Mouse (Mus musculus) kidney, embryonic 16.5 days (tissue): ENCODE data around the gene Dlg3. TPM values are rescaled to one million over a fixed set of nuclear protein-coding genes. Genes with fewer than 3 reads are reported as not detected.

Experiments used
- ATAC-seq: fragments of 200-750 bp; cut with Nextera tagmentation; 2 replicates; pipeline ENCODE4 v1.8.0; 2017; ENCODE audit warnings: moderate TSS enrichment; ENCODE audit not compliant: low FRiP score, low TSS enrichment
- H3K27ac ChIP-seq: fragments of 300-500 bp; sonication (generic); 2 replicates; pipeline ENCODE4 v1.5.1; 2014; ENCODE audit warnings: low read length
- H3K27me3 ChIP-seq: fragments of 300-500 bp; sonication (generic); 2 replicates; pipeline ENCODE4 v1.6.1; 2014; ENCODE audit warnings: low read length, control low read depth, mixed read lengths; ENCODE audit not compliant: insufficient read depth
- H3K36me3 ChIP-seq: fragments of 300-500 bp; sonication (generic); 2 replicates; pipeline ENCODE4 v1.6.1; 2014; ENCODE audit warnings: low read length, control low read depth, mixed read lengths; ENCODE audit not compliant: insufficient read depth
- H3K4me1 ChIP-seq: fragments of 300-500 bp; sonication (generic); 2 replicates; pipeline ENCODE4 v1.6.1; 2014; ENCODE audit warnings: low read length, control low read depth, mixed read lengths; ENCODE audit not compliant: insufficient read depth
- H3K4me2 ChIP-seq: fragments of 300-500 bp; sonication (generic); replicated peaks from 2 replicates; pipeline ENCODE4 v1.6.1; 2014; ENCODE audit warnings: low read depth, low read length
- H3K4me3 ChIP-seq: fragments of 300-500 bp; sonication (generic); 2 replicates; pipeline ENCODE4 v1.5.1; 2014; ENCODE audit warnings: mild to moderate bottlenecking, low read length
- H3K9ac ChIP-seq: fragments of 300-500 bp; sonication (generic); replicated peaks from 2 replicates; pipeline ENCODE4 v1.6.1; 2014; ENCODE audit warnings: low read length
- H3K9me3 ChIP-seq: fragments of 300-500 bp; sonication (generic); 2 replicates; pipeline ENCODE4 v1.6.1; 2016; ENCODE audit warnings: low read length, control low read depth
- WGBS: fragments of 180-500 bp; shearing (Covaris S2); extraction: QIAGEN DNeasy Blood & Tissue Kit; methylation state at CpG from one replicate; pipeline ENCODE4 v1.1.7; 2014; 5-methylcytosine and 5-hydroxymethylcytosine counted together
- polyA plus RNA-seq: library from polyadenylated mRNA; unstranded; fragments of >200 nt; fragmentation: Nextera tagmentation; extraction: Ambion mirVana; gene quantifications from 2 replicates; pipeline ENCODE4 v1.2.1, GENCODE M21; 2015

Dlg3 gene
- polyA plus RNA-seq, 1 experiment from 2014 or later, result 6.7 TPM

GRCm38 (mm10) chrX:100789322-100789721 is 21.8 kb downstream of the Dlg3 start:
- Histone ChIP-seq H3K27ac (no peak overlapping the region), H3K27me3 (peaks cover 5% of the 10 kb centered on the region; the same call in 1 of the 2 replicates), H3K4me2 (no peak overlapping the region), H3K9me3 (no peaks in the 10 kb centered on the region), H3K36me3 (no peaks in the 10 kb centered on the region), H3K4me3 (no peak overlapping the region), H3K4me1 (no peaks in the 10 kb centered on the region), H3K9ac (no peak overlapping the region)
- 78% methylated on average over 4 of the region's 4 CpGs for WGBS
- no peak for ATAC-seq

- no peak overlapping the region for H3K4me3 ChIP-seq
- H3K4me2 ChIP-seq, result no peak overlapping the region
- no peak overlapping the region for H3K27ac ChIP-seq
- peaks cover 5% of the 10 kb centered on the region; the same call in 1 of the 2 replicates for H3K27me3 ChIP-seq
- no peak overlapping the region for H3K9ac ChIP-seq
- 67% methylated on average over 6 of the region's 6 CpGs for WGBS
- 0 out of 2 replicates have a peak, but pooled peaks cover 4% of the 10 kb centered on the region for H3K36me3 ChIP-seq
- no peaks in the 10 kb centered on the region for H3K9me3 ChIP-seq
- H3K4me1 ChIP-seq, result peaks cover 5% of the 10 kb centered on the region; the same call in 1 of the 2 replicates
- no peak for ATAC-seq
These were observed 28.7 kb downstream of the Dlg3 start for GRCm38 (mm10) chrX:100796041-100796740.

GRCm38 (mm10) chrX:100796741-100797090 is 29.2 kb downstream of the Dlg3 start:
- Histone ChIP-seq H3K9me3 (no peaks in the 10 kb centered on the region), H3K27me3 (peaks cover 8% of the 10 kb centered on the region; the same call in 1 of the 2 replicates), H3K27ac (no peak overlapping the region), H3K4me2 (no peak overlapping the region), H3K4me1 (peaks cover 5% of the 10 kb centered on the region; the same call in 1 of the 2 replicates), H3K36me3 (0 out of 2 replicates have a peak, but pooled peaks cover 4% of the 10 kb centered on the region), H3K9ac (no peak overlapping the region), H3K4me3 (no peak overlapping the region)
- ATAC-seq, result no peak
- WGBS, result 69% methylated on average over 3 of the region's 3 CpGs

- 0 out of 2 replicates have a peak, but pooled peaks cover 4% of the 10 kb centered on the region for H3K36me3 ChIP-seq
- peaks cover 5% of the 10 kb centered on the region; the same call in 1 of the 2 replicates for H3K4me1 ChIP-seq
- no peak overlapping the region for H3K9ac ChIP-seq
- ATAC-seq, result no peak
- H3K9me3 ChIP-seq, result no peaks in the 10 kb centered on the region
- no peak overlapping the region for H3K4me2 ChIP-seq
- H3K4me3 ChIP-seq, result no peak overlapping the region
- H3K27me3 ChIP-seq, result peaks cover 8% of the 10 kb centered on the region; the same call in 1 of the 2 replicates
- WGBS, result 66% methylated on average over 4 of the region's 4 CpGs
- no peak overlapping the region for H3K27ac ChIP-seq
These were observed 29.8 kb downstream of the Dlg3 start for GRCm38 (mm10) chrX:100797370-100797769.

GRCm38 (mm10) chrX:100797851-100798527 is 30.5 kb downstream of the Dlg3 start:
- no peak overlapping the region for H3K4me2 ChIP-seq
- no peak overlapping the region for H3K27ac ChIP-seq
- peaks cover 8% of the 10 kb centered on the region; the same call in 1 of the 2 replicates for H3K27me3 ChIP-seq
- no peak overlapping the region for H3K4me3 ChIP-seq
- no peak overlapping the region for H3K9ac ChIP-seq
- no peak for ATAC-seq
- H3K4me1 ChIP-seq, result peaks cover 5% of the 10 kb centered on the region; the same call in 1 of the 2 replicates
- WGBS, result 70% methylated on average over 7 of the region's 7 CpGs
- 0 out of 2 replicates have a peak, but pooled peaks cover 4% of the 10 kb centered on the region for H3K36me3 ChIP-seq
- H3K9me3 ChIP-seq, result no peaks in the 10 kb centered on the region

GRCm38 (mm10) chrX:100800643-100801042 is 33.1 kb downstream of the Dlg3 start:
- H3K4me3 ChIP-seq, result no peak overlapping the region
- no peaks in the 10 kb centered on the region for H3K4me1 ChIP-seq
- H3K9ac ChIP-seq, result no peak overlapping the region
- WGBS, result 43% methylated on average over 2 of the region's 2 CpGs
- no peak overlapping the region for H3K4me2 ChIP-seq
- 0 out of 2 replicates have a peak, but pooled peaks cover 4% of the 10 kb centered on the region for H3K36me3 ChIP-seq
- H3K9me3 ChIP-seq, result no peaks in the 10 kb centered on the region
- peak; percentile 42; the same call in 1 of the 2 replicates for ATAC-seq
- H3K27me3 ChIP-seq, result peaks cover 8% of the 10 kb centered on the region; the same call in 1 of the 2 replicates
- H3K27ac ChIP-seq, result no peak overlapping the region; the same call in 1 of the 2 replicates

- Histone ChIP-seq H3K9me3 (no peaks in the 10 kb centered on the region), H3K36me3 (0 out of 2 replicates have a peak, but pooled peaks cover 7% of the 10 kb centered on the region), H3K4me2 (no peak overlapping the region), H3K27me3 (peaks cover 3% of the 10 kb centered on the region; the same call in 1 of the 2 replicates), H3K27ac (peak overlapping the region; percentile 10; the same call in 1 of the 2 replicates), H3K9ac (no peak overlapping the region), H3K4me1 (no peaks in the 10 kb centered on the region), H3K4me3 (no peak overlapping the region)
- WGBS, result 68% methylated on average over 6 of the region's 6 CpGs
- ATAC-seq, result no peak
These were observed 34.5 kb downstream of the Dlg3 start for GRCm38 (mm10) chrX:100802034-100802433.

GRCm38 (mm10) chrX:100811129-100811528 is 43.6 kb downstream of the Dlg3 start:
- 88% methylated on average over 4 of the region's 4 CpGs for WGBS
- Histone ChIP-seq H3K4me1 (no peaks in the 10 kb centered on the region), H3K36me3 (peaks cover 18% of the 10 kb centered on the region; the same call in 1 of the 2 replicates), H3K27me3 (no peaks in the 10 kb centered on the region), H3K9ac (no peak overlapping the region), H3K4me2 (no peak overlapping the region), H3K9me3 (no peaks in the 10 kb centered on the region), H3K27ac (no peak overlapping the region), H3K4me3 (no peak overlapping the region)
- no peak for ATAC-seq

- H3K4me2 ChIP-seq, result no peak overlapping the region
These were observed 46.6 kb downstream of the Dlg3 start for GRCm38 (mm10) chrX:100814139-100814538.

More at GRCm38 (mm10) chrX:100814139-100814538, 46.6 kb downstream of the Dlg3 start:
- no peaks in the 10 kb centered on the region for H3K27me3 ChIP-seq
- no peak overlapping the region for H3K9ac ChIP-seq
- H3K36me3 ChIP-seq, result peaks cover 13% of the 10 kb centered on the region; the same call in 1 of the 2 replicates
- H3K27ac ChIP-seq, result no peak overlapping the region
- no peaks in the 10 kb centered on the region for H3K9me3 ChIP-seq
- ATAC-seq, result no peak
- H3K4me1 ChIP-seq, result no peaks in the 10 kb centered on the region
- 90% methylated on average over 8 of the region's 8 CpGs for WGBS
- no peak overlapping the region for H3K4me3 ChIP-seq
